Mouse (Mus musculus) forebrain, postnatal 0 days (tissue): Measurements from ENCODE around the gene Card11. TPM values are rescaled to one million over a fixed set of nuclear protein-coding genes. Genes with fewer than 3 reads are reported as not detected.

Experiments used
- ATAC-seq: fragments of 200-750 bp; cut with Nextera tagmentation; 2 replicates; pipeline ENCODE4 v1.8.0; 2017; ENCODE audit warnings: mild to moderate bottlenecking, moderate library complexity
- DNase-seq: peaks from one replicate; pipeline ENCODE4 v3.0.0-alpha.2; 2015
- H3K27ac ChIP-seq: fragments of 300-500 bp; sonication (generic); 2 replicates; pipeline ENCODE4 v1.5.1; 2014; ENCODE audit warnings: low read depth, mild to moderate bottlenecking, antibody characterized with exemption, low read length, moderate library complexity, mixed read lengths
- H3K27me3 ChIP-seq: fragments of 300-500 bp; sonication (generic); 2 replicates; pipeline ENCODE4 v1.6.1; 2014; ENCODE audit warnings: mild to moderate bottlenecking, low read length, mixed read lengths; ENCODE audit not compliant: insufficient read depth
- H3K36me3 ChIP-seq: fragments of 300-500 bp; sonication (generic); 2 replicates; pipeline ENCODE4 v1.6.1; 2014; ENCODE audit warnings: mild to moderate bottlenecking, moderate library complexity; ENCODE audit not compliant: insufficient read depth
- H3K4me1 ChIP-seq: fragments of 300-500 bp; sonication (generic); 2 replicates; pipeline ENCODE4 v1.6.1; 2014; ENCODE audit warnings: antibody characterized with exemption; ENCODE audit not compliant: insufficient read depth
- H3K4me2 ChIP-seq: fragments of 300-500 bp; sonication (generic); 2 replicates; pipeline ENCODE4 v1.6.1; 2014; ENCODE audit warnings: low read depth, mild to moderate bottlenecking, moderate library complexity
- H3K4me3 ChIP-seq: fragments of 300-500 bp; sonication (generic); 2 replicates; pipeline ENCODE4 v1.5.1; 2014; ENCODE audit warnings: low read depth, low read length, mixed read lengths
- H3K9ac ChIP-seq: fragments of 300-500 bp; sonication (generic); 2 replicates; pipeline ENCODE4 v1.6.1; 2014; ENCODE audit warnings: mild to moderate bottlenecking
- H3K9me3 ChIP-seq: fragments of 300-500 bp; sonication (generic); 2 replicates; pipeline ENCODE4 v1.6.1; 2016; ENCODE audit warnings: low read length
- CTCF ChIP-seq: sonication (generic); IDR thresholded peaks from 2 replicates; pipeline ENCODE4 v1.5.1; 2016; ENCODE audit warnings: antibody characterized with exemption, control low read depth, low read depth
- WGBS: fragments of 180-500 bp; shearing (Covaris S2); extraction: QIAGEN DNeasy Blood & Tissue Kit; methylation state at CpG from one replicate; pipeline ENCODE4 v1.1.7; 2014; 5-methylcytosine and 5-hydroxymethylcytosine counted together
- polyA plus RNA-seq: library from polyadenylated mRNA; unstranded; fragments of >200 nt; fragmentation: Nextera tagmentation; extraction: Ambion mirVana; gene quantifications from 2 replicates; pipeline ENCODE4 v1.2.1, GENCODE M21; 2015
- total RNA-seq: library from RNA; depleted of rRNA; stranded (reverse); fragments of >200 nt; gene quantifications from 2 replicates; pipeline ENCODE4 v1.2.3, GENCODE M21; 2014

Gene Card11
- total and polyA plus RNA-seq, 2 experiments from 2014 or later = not detected

GRCm38 (mm10) chr5:141016082-141016481, 15.7 kb upstream of the Card11 start:
- H3K36me3 ChIP-seq = no peaks in the 10 kb centered on the region
- ATAC-seq (no peak), DNase-seq (no peak)
- H3K4me2 ChIP-seq = no peak overlapping the region
- no peaks in the 10 kb centered on the region for H3K27me3 ChIP-seq
- 48% methylated on average over 1 of the region's 1 CpGs for WGBS
- H3K9ac ChIP-seq = no peak overlapping the region
- no peak overlapping the region for H3K27ac ChIP-seq
- H3K4me1 ChIP-seq = no peaks in the 10 kb centered on the region
- H3K4me3 ChIP-seq = no peak overlapping the region
- no peaks in the 10 kb centered on the region for H3K9me3 ChIP-seq
- no peak for TF ChIP-seq CTCF

- Histone ChIP-seq H3K4me3 (no peak overlapping the region), H3K9me3 (no peaks in the 10 kb centered on the region), H3K27ac (no peak overlapping the region), H3K4me1 (no peaks in the 10 kb centered on the region), H3K9ac (no peak overlapping the region), H3K27me3 (no peaks in the 10 kb centered on the region), H3K36me3 (no peaks in the 10 kb centered on the region), H3K4me2 (no peak overlapping the region)
- DNase-seq = no peak
- TF ChIP-seq CTCF = no peak
- 92% methylated on average over 6 of the region's 6 CpGs for WGBS
- no peak for ATAC-seq
These were observed 13.8 kb upstream of the Card11 start for GRCm38 (mm10) chr5:141014216-141014615.

- Histone ChIP-seq H3K4me1 (no peaks in the 10 kb centered on the region), H3K4me3 (no peak overlapping the region), H3K9ac (no peak overlapping the region), H3K27ac (no peak overlapping the region), H3K4me2 (no peak overlapping the region), H3K9me3 (no peaks in the 10 kb centered on the region), H3K36me3 (no peaks in the 10 kb centered on the region), H3K27me3 (no peaks in the 10 kb centered on the region)
- 79% methylated on average over 9 of the region's 9 CpGs for WGBS
- TF ChIP-seq CTCF = no peak
- no peak for ATAC-seq
- DNase-seq = no peak
These were observed 13.1 kb upstream of the Card11 start for GRCm38 (mm10) chr5:141013465-141013864.

GRCm38 (mm10) chr5:141005491-141005890, 5.1 kb upstream of the Card11 start:
- Histone ChIP-seq H3K36me3 (no peaks in the 10 kb centered on the region), H3K4me2 (no peak overlapping the region), H3K27me3 (no peaks in the 10 kb centered on the region), H3K9ac (no peak overlapping the region), H3K9me3 (no peaks in the 10 kb centered on the region), H3K27ac (no peak overlapping the region), H3K4me3 (no peak overlapping the region), H3K4me1 (no peaks in the 10 kb centered on the region)
- ATAC-seq = no peak
- 70% methylated on average over 5 of the region's 5 CpGs for WGBS
- DNase-seq = no peak
- TF ChIP-seq CTCF = no peak

GRCm38 (mm10) chr5:141004078-141004763, 3.8 kb upstream of the Card11 start:
- H3K4me3 ChIP-seq = no peak overlapping the region
- no peak overlapping the region for H3K27ac ChIP-seq
- no peak overlapping the region for H3K4me2 ChIP-seq
- TF ChIP-seq CTCF = no peak
- H3K9ac ChIP-seq = no peak overlapping the region
- H3K4me1 ChIP-seq = no peaks in the 10 kb centered on the region
- no peaks in the 10 kb centered on the region for H3K36me3 ChIP-seq
- 87% methylated on average over 3 of the region's 3 CpGs for WGBS
- DNase-seq (no peak), ATAC-seq (no peak)
- no peaks in the 10 kb centered on the region for H3K9me3 ChIP-seq
- no peaks in the 10 kb centered on the region for H3K27me3 ChIP-seq

GRCm38 (mm10) chr5:140999178-140999672, 1.2 kb downstream of the Card11 start:
- Histone ChIP-seq H3K4me3 (no peak overlapping the region), H3K9ac (no peak overlapping the region), H3K9me3 (no peaks in the 10 kb centered on the region), H3K36me3 (no peaks in the 10 kb centered on the region), H3K4me2 (no peak overlapping the region), H3K4me1 (no peaks in the 10 kb centered on the region), H3K27me3 (no peaks in the 10 kb centered on the region), H3K27ac (no peak overlapping the region)
- no peak for TF ChIP-seq CTCF
- ATAC-seq (no peak), DNase-seq (no peak)
- 86% methylated on average over 7 of the region's 7 CpGs for WGBS

GRCm38 (mm10) chr5:140997767-140998166, 2.6 kb downstream of the Card11 start:
- Histone ChIP-seq H3K36me3 (no peaks in the 10 kb centered on the region), H3K4me2 (no peak overlapping the region), H3K9ac (no peak overlapping the region), H3K27ac (no peak overlapping the region), H3K4me1 (no peaks in the 10 kb centered on the region), H3K27me3 (no peaks in the 10 kb centered on the region), H3K9me3 (no peaks in the 10 kb centered on the region), H3K4me3 (no peak overlapping the region)
- DNase-seq = no peak
- no peak for ATAC-seq
- 82% methylated on average over 4 of the region's 4 CpGs for WGBS
- TF ChIP-seq CTCF = peak; percentile 26
